Mouse (Mus musculus): ENCODE measurements at regions not wholly inside any gene's neighbourhood (a gene's known extent, or its start where the extent isn't known, plus 50 kb on each side); places are given as distances from the start of the nearest gene placed in this dataset.

GRCm38 (mm10) chr15:13276225-13276908 lies 102.9 kb upstream of the Cdh6 start:
- no peak overlapping the region for H3K27ac ChIP-seq (ENCODE audit: low read length)

GRCm38 (mm10) chr15:13275326-13275725 lies 101.9 kb upstream of the Cdh6 start:
- Histone ChIP-seq H3K9ac (ENCODE audit: low read depth, low read length) (no peak overlapping the region), H3K36me3 (ENCODE audit: control insufficient read depth, insufficient read depth, low read length) (no peaks in the 10 kb centered on the region), H3K4me3 (ENCODE audit: low read length) (no peak overlapping the region), H3K4me1 (ENCODE audit: control insufficient read depth, insufficient read depth, low read length) (no peaks in the 10 kb centered on the region), H3K4me2 (ENCODE audit: low read depth, low read length) (no peak overlapping the region), H3K27ac (ENCODE audit: low read length) (no peak overlapping the region), H3K9me3 (ENCODE audit: control insufficient read depth, low read length) (no peaks in the 10 kb centered on the region), H3K27me3 (replicated peaks; ENCODE audit: control insufficient read depth, insufficient read depth, low read length) (no peaks in the 10 kb centered on the region)
- 22% methylated on average over 5 of the region's 5 CpGs for WGBS
- ATAC-seq: no peak

More at GRCm38 (mm10) chr15:13276225-13276908, 102.9 kb upstream of the Cdh6 start:
- no peaks in the 10 kb centered on the region for H3K27me3 ChIP-seq (replicated peaks; ENCODE audit: control insufficient read depth, insufficient read depth, low read length)
- H3K4me3 ChIP-seq (ENCODE audit: low read length): no peak overlapping the region
- H3K4me2 ChIP-seq (ENCODE audit: low read depth, low read length): no peak overlapping the region
- no peak overlapping the region for H3K9ac ChIP-seq (ENCODE audit: low read depth, low read length)
- 65% methylated on average over 5 of the region's 5 CpGs for WGBS
- H3K36me3 ChIP-seq (ENCODE audit: control insufficient read depth, insufficient read depth, low read length): no peaks in the 10 kb centered on the region
- no peaks in the 10 kb centered on the region for H3K9me3 ChIP-seq (ENCODE audit: control insufficient read depth, low read length)
- no peaks in the 10 kb centered on the region for H3K4me1 ChIP-seq (ENCODE audit: control insufficient read depth, insufficient read depth, low read length)
- no peak for ATAC-seq

- Histone ChIP-seq H3K4me2 (ENCODE audit: low read depth, low read length) (no peak overlapping the region), H3K4me3 (ENCODE audit: low read length) (no peak overlapping the region), H3K36me3 (ENCODE audit: control insufficient read depth, insufficient read depth, low read length) (no peaks in the 10 kb centered on the region), H3K27me3 (replicated peaks; ENCODE audit: control insufficient read depth, insufficient read depth, low read length) (no peaks in the 10 kb centered on the region), H3K27ac (ENCODE audit: low read length) (no peak overlapping the region), H3K9me3 (ENCODE audit: control insufficient read depth, low read length) (no peaks in the 10 kb centered on the region), H3K4me1 (ENCODE audit: control insufficient read depth, insufficient read depth, low read length) (no peaks in the 10 kb centered on the region), H3K9ac (ENCODE audit: low read depth, low read length) (no peak overlapping the region)
- no peak for ATAC-seq
- whole genome bisulfite sequencing: 88% methylated on average over 5 of the region's 5 CpGs
Measured at GRCm38 (mm10) chr15:13274366-13275067, 101.0 kb upstream of the Cdh6 start.

GRCm38 (mm10) chr15:13246053-13246696 lies 72.7 kb upstream of the Cdh6 start:
- no peak overlapping the region for H3K4me2 ChIP-seq (ENCODE audit: low read depth, low read length)
- H3K27me3 ChIP-seq (replicated peaks; ENCODE audit: control insufficient read depth, insufficient read depth, low read length): no peaks in the 10 kb centered on the region
- no peaks in the 10 kb centered on the region for H3K4me1 ChIP-seq (ENCODE audit: control insufficient read depth, insufficient read depth, low read length)
- ATAC-seq: no peak
- no peaks in the 10 kb centered on the region for H3K36me3 ChIP-seq (ENCODE audit: control insufficient read depth, insufficient read depth, low read length)
- H3K9ac ChIP-seq (ENCODE audit: low read depth, low read length): no peak overlapping the region
- no peak overlapping the region for H3K27ac ChIP-seq (ENCODE audit: low read length)
- no peak overlapping the region for H3K4me3 ChIP-seq (ENCODE audit: low read length)
- 81% methylated on average over 11 of the region's 11 CpGs for WGBS
- H3K9me3 ChIP-seq (ENCODE audit: control insufficient read depth, low read length): no peaks in the 10 kb centered on the region

GRCm38 (mm10) chr15:13244306-13244705 lies 70.8 kb upstream of the Cdh6 start:
- Histone ChIP-seq H3K36me3 (ENCODE audit: control insufficient read depth, insufficient read depth, low read length) (no peaks in the 10 kb centered on the region), H3K27me3 (replicated peaks; ENCODE audit: control insufficient read depth, insufficient read depth, low read length) (no peaks in the 10 kb centered on the region), H3K4me3 (ENCODE audit: low read length) (no peak overlapping the region), H3K9ac (ENCODE audit: low read depth, low read length) (no peak overlapping the region), H3K4me1 (ENCODE audit: control insufficient read depth, insufficient read depth, low read length) (no peaks in the 10 kb centered on the region), H3K4me2 (ENCODE audit: low read depth, low read length) (no peak overlapping the region), H3K27ac (ENCODE audit: low read length) (no peak overlapping the region), H3K9me3 (ENCODE audit: control insufficient read depth, low read length) (no peaks in the 10 kb centered on the region)
- no peak for ATAC-seq
- 53% methylated on average over 14 of the region's 14 CpGs for WGBS

GRCm38 (mm10) chr15:13243561-13243960 lies 70.1 kb upstream of the Cdh6 start:
- H3K4me3 ChIP-seq (ENCODE audit: low read length): no peak overlapping the region
- H3K4me2 ChIP-seq (ENCODE audit: low read depth, low read length): no peak overlapping the region
- no peaks in the 10 kb centered on the region for H3K27me3 ChIP-seq (replicated peaks; ENCODE audit: control insufficient read depth, insufficient read depth, low read length)
- no peak overlapping the region for H3K9ac ChIP-seq (ENCODE audit: low read depth, low read length)
- no peak for ATAC-seq
- no peaks in the 10 kb centered on the region for H3K4me1 ChIP-seq (ENCODE audit: control insufficient read depth, insufficient read depth, low read length)
- H3K9me3 ChIP-seq (ENCODE audit: control insufficient read depth, low read length): no peaks in the 10 kb centered on the region
- no peak overlapping the region for H3K27ac ChIP-seq (ENCODE audit: low read length)
- H3K36me3 ChIP-seq (ENCODE audit: control insufficient read depth, insufficient read depth, low read length): no peaks in the 10 kb centered on the region
- 77% methylated on average over 4 of the region's 4 CpGs for WGBS

- no peak overlapping the region for H3K4me3 ChIP-seq (ENCODE audit: low read length)
- 56% methylated on average over 7 of the region's 7 CpGs for WGBS
Measured at GRCm38 (mm10) chr15:13240931-13241330, 67.5 kb upstream of the Cdh6 start.

GRCm38 (mm10) chr15:13236869-13237507 lies 63.5 kb upstream of the Cdh6 start:
- H3K9me3 ChIP-seq (ENCODE audit: control insufficient read depth, low read length): no peaks in the 10 kb centered on the region
- H3K4me2 ChIP-seq (ENCODE audit: low read depth, low read length): no peak overlapping the region
- H3K27ac ChIP-seq (ENCODE audit: low read length): no peak overlapping the region
- no peaks in the 10 kb centered on the region for H3K27me3 ChIP-seq (replicated peaks; ENCODE audit: control insufficient read depth, insufficient read depth, low read length)
- no peak overlapping the region for H3K4me3 ChIP-seq (ENCODE audit: low read length)
- no peak overlapping the region for H3K9ac ChIP-seq (ENCODE audit: low read depth, low read length)
- H3K4me1 ChIP-seq (ENCODE audit: control insufficient read depth, insufficient read depth, low read length): no peaks in the 10 kb centered on the region
- H3K36me3 ChIP-seq (ENCODE audit: control insufficient read depth, insufficient read depth, low read length): no peaks in the 10 kb centered on the region
- 68% methylated on average over 8 of the region's 8 CpGs for WGBS
- no peak for ATAC-seq

More at GRCm38 (mm10) chr15:13240931-13241330, 67.5 kb upstream of the Cdh6 start:
- Histone ChIP-seq H3K36me3 (ENCODE audit: control insufficient read depth, insufficient read depth, low read length) (no peaks in the 10 kb centered on the region), H3K27ac (ENCODE audit: low read length) (no peak overlapping the region), H3K9me3 (ENCODE audit: control insufficient read depth, low read length) (no peaks in the 10 kb centered on the region), H3K4me2 (ENCODE audit: low read depth, low read length) (no peak overlapping the region), H3K4me1 (ENCODE audit: control insufficient read depth, insufficient read depth, low read length) (no peaks in the 10 kb centered on the region), H3K9ac (ENCODE audit: low read depth, low read length) (no peak overlapping the region), H3K27me3 (replicated peaks; ENCODE audit: control insufficient read depth, insufficient read depth, low read length) (no peaks in the 10 kb centered on the region)
- ATAC-seq: no peak

- no peak overlapping the region for H3K4me3 ChIP-seq (ENCODE audit: low read length)
- H3K4me2 ChIP-seq (ENCODE audit: low read depth, low read length): no peak overlapping the region
- H3K9ac ChIP-seq (ENCODE audit: low read depth, low read length): no peak overlapping the region
- H3K36me3 ChIP-seq (ENCODE audit: control insufficient read depth, insufficient read depth, low read length): no peaks in the 10 kb centered on the region
- 86% methylated on average over 5 of the region's 5 CpGs for WGBS
- no peaks in the 10 kb centered on the region for H3K4me1 ChIP-seq (ENCODE audit: control insufficient read depth, insufficient read depth, low read length)
- no peak for ATAC-seq
- H3K27ac ChIP-seq (ENCODE audit: low read length): no peak overlapping the region
- H3K27me3 ChIP-seq (replicated peaks; ENCODE audit: control insufficient read depth, insufficient read depth, low read length): no peaks in the 10 kb centered on the region
- H3K9me3 ChIP-seq (ENCODE audit: control insufficient read depth, low read length): no peaks in the 10 kb centered on the region
Measured at GRCm38 (mm10) chr15:13232567-13233259, 59.2 kb upstream of the Cdh6 start.
